Mouse (Mus musculus): ENCODE measurements around the gene Cd207. TPM values are rescaled to one million over a fixed set of nuclear protein-coding genes. Genes with fewer than 3 reads are reported as not detected.
"Not testable (repeated sequence)": the region's sequence is repeated elsewhere in the genome, so short reads cannot be mapped to it uniquely, and the experiment has no call there.

The Cd207 gene
- polyA plus RNA-seq, 1 experiment from 2014 or later: not detected

DNA sequence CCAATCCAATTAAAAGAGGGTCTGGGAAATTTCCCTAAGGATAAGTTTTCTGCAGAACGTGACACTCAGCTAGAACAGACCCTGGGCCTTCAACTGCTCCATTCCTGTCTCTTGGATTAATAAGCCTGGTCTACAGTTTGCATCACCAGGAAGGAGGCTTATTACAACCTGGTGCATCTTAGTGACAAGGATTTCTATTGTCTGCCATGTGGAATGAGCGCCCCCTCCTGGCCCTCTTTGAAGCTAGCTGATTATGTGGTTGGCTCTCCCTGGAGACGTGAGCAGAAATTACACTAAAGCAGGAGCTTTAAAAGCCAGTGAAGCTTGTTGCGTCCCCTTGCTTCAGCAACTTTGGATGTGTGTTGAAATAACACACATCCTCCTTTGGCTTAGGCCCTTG lies 4.3 kb downstream of the Cd207 start:
- WGBS: 9% methylated on average over 4 of the region's 4 CpGs
- Histone ChIP-seq H3K4me3 (replicated peaks; ENCODE audit: low read length) (no peak overlapping the region), H3K4me1 (replicated peaks; ENCODE audit: control insufficient read depth, insufficient read depth, low read length) (no peaks in the 10 kb centered on the region), H3K9ac (no peak overlapping the region), H3K27me3 (ENCODE audit: control insufficient read depth, insufficient read depth, low read length) (0 out of 2 replicates have a peak, but pooled peaks cover 2% of the 10 kb centered on the region), H3K27ac (no peak overlapping the region), H3K9me3 (ENCODE audit: control insufficient read depth, low read length) (no peaks in the 10 kb centered on the region), H3K36me3 (replicated peaks; ENCODE audit: control insufficient read depth, insufficient read depth) (no peaks in the 10 kb centered on the region), H3K4me2 (replicated peaks) (no peak overlapping the region)
- DNase-seq (ENCODE audit: low spot score) (peak; percentile 87), ATAC-seq (ENCODE audit: low FRiP score) (peak; percentile 37; the same call in 1 of the 2 replicates)

DNA sequence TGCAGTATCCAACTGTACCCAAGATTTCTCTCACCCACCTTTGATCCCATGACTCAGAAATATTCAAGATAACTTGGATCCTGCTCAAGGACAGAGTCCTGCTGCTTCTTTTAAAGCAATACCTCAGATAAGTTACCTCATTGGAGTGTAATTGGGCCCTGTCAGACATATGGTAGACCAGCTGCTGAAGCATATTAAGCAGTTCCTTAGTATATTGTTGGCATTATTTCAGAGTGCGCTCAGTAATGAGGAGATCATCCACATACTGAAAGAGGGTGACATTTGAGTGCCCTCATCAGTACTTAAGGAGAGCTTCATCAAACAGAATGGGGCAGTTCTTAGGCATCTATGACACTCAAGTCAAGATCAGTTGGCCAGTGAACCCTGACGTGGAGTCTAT lies 12.6 kb downstream of the Cd207 start:
- H3K36me3 ChIP-seq (replicated peaks; ENCODE audit: control insufficient read depth, insufficient read depth): no peaks in the 10 kb centered on the region
- H3K4me1 ChIP-seq (replicated peaks; ENCODE audit: control insufficient read depth, insufficient read depth, low read length): no peaks in the 10 kb centered on the region
- no peak overlapping the region for H3K27ac ChIP-seq
- no peak overlapping the region for H3K4me3 ChIP-seq (replicated peaks; ENCODE audit: low read length)
- H3K9ac ChIP-seq: no peak overlapping the region
- ATAC-seq (ENCODE audit: low FRiP score): no peak
- no peaks in the 10 kb centered on the region for H3K27me3 ChIP-seq (ENCODE audit: control insufficient read depth, insufficient read depth, low read length)
- no peaks in the 10 kb centered on the region for H3K9me3 ChIP-seq (ENCODE audit: control insufficient read depth, low read length)
- no peak for DNase-seq (ENCODE audit: low spot score)
- WGBS: 95% methylated on average over 2 of the region's 2 CpGs
- H3K4me2 ChIP-seq (replicated peaks): no peak overlapping the region

DNA sequence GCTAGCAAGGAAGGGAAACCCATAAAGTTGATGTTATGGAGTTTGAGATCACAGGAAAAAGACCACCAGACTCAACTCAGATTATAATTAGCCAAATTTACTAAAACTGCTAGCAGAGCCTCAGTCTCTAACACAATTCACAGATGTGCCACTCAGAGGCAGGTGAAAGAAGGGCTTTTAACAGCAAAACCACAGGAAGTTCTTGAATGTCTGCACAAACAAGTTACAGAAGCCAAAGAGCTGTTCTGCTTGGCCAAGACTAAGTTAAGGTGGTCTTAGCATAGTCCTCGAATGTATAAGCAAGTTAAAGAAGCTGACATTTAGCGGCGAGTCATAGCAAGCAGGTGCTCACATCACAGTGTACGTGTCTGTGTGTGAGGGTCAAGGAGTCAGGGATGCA lies 16.8 kb downstream of the Cd207 start:
- Histone ChIP-seq H3K36me3 (replicated peaks; ENCODE audit: control insufficient read depth, insufficient read depth) (no peaks in the 10 kb centered on the region), H3K27ac (no peak overlapping the region), H3K4me1 (replicated peaks; ENCODE audit: control insufficient read depth, insufficient read depth, low read length) (no peaks in the 10 kb centered on the region), H3K9me3 (ENCODE audit: control insufficient read depth, low read length) (no peaks in the 10 kb centered on the region), H3K4me2 (replicated peaks) (no peak overlapping the region), H3K27me3 (ENCODE audit: control insufficient read depth, insufficient read depth, low read length) (no peaks in the 10 kb centered on the region), H3K9ac (no peak overlapping the region), H3K4me3 (replicated peaks; ENCODE audit: low read length) (no peak overlapping the region)
- no peak for DNase-seq (ENCODE audit: low spot score)
- no peak for ATAC-seq (ENCODE audit: low FRiP score)
- WGBS: 88% methylated on average over 4 of the region's 4 CpGs

DNA sequence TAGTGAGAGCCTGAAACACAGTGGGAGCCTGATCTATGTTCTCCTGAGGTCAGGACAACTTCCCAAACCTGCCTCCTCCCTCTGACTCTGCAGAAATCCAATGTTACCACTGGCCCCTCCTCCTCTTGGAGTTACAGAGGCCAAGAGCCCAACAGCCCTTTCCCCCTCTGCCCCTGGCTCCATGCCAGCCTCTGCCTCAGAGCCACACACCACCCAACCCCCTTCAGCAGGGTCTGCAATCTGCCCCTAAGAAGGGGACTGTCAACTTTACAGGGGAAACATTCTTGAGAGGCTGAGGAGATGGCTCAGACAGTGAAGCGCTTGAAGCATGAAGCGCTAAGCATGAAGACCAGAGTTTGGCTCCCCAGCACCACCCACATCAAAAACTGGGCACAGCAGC lies 21.6 kb downstream of the Cd207 start, which contains the start of gene Clec4f:
Gene Clec4f, minus strand, starts transcription at position 101 of the 400 bp plus-strand sequence.
- no peak within 1 kb of the TSS for H3K4me3 ChIP-seq (replicated peaks; ENCODE audit: low read length)
- H3K27me3 ChIP-seq (ENCODE audit: control insufficient read depth, insufficient read depth, low read length): no peaks in the 10 kb centered on the region
- WGBS: 93% methylated on average over 2 of the region's 2 CpGs
- H3K4me1 ChIP-seq (replicated peaks; ENCODE audit: control insufficient read depth, insufficient read depth, low read length): no peaks in the 10 kb centered on the region
- DNase-seq (ENCODE audit: low spot score) (no peak), ATAC-seq (ENCODE audit: low FRiP score) (no peak)
- no peak within 1 kb of the TSS for H3K4me2 ChIP-seq (replicated peaks)
- no peak within 1 kb of the TSS for H3K27ac ChIP-seq
- no peaks in the 10 kb centered on the region for H3K36me3 ChIP-seq (replicated peaks; ENCODE audit: control insufficient read depth, insufficient read depth)
- H3K9me3 ChIP-seq (ENCODE audit: control insufficient read depth, low read length): no peaks in the 10 kb centered on the region
- H3K9ac ChIP-seq: no peak within 1 kb of the TSS

DNA sequence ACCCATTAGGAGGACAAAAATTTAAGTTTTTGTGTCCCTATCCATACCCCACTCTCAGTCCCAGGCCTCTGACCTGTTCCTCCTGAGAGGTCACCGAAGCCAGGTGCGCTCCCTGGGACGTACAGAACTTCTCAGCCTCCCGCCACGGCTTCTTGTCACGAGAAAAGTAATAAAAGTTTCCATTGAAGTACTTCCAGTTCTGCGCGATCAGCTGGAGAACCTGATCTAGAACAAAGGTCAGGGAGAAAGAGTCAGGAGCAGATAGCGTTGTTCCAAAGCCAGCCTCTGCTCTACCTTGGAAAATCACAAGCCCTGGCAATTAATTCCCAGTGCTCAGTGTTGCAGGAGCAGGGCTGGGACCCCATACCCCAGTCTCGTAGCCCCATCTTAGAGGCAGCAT lies 30.9 kb downstream of the Cd207 start:
- ATAC-seq (ENCODE audit: low FRiP score): no peak
- Histone ChIP-seq H3K36me3 (replicated peaks; ENCODE audit: control insufficient read depth, insufficient read depth) (no peaks in the 10 kb centered on the region), H3K4me1 (replicated peaks; ENCODE audit: control insufficient read depth, insufficient read depth, low read length) (no peaks in the 10 kb centered on the region), H3K27ac (no peak overlapping the region), H3K4me3 (replicated peaks; ENCODE audit: low read length) (no peak overlapping the region), H3K4me2 (replicated peaks) (no peak overlapping the region), H3K27me3 (ENCODE audit: control insufficient read depth, insufficient read depth, low read length) (no peaks in the 10 kb centered on the region), H3K9me3 (ENCODE audit: control insufficient read depth, low read length) (no peaks in the 10 kb centered on the region), H3K9ac (no peak overlapping the region)
- 93% methylated on average over 10 of the region's 10 CpGs for WGBS
- DNase-seq (ENCODE audit: low spot score): no peak

DNA sequence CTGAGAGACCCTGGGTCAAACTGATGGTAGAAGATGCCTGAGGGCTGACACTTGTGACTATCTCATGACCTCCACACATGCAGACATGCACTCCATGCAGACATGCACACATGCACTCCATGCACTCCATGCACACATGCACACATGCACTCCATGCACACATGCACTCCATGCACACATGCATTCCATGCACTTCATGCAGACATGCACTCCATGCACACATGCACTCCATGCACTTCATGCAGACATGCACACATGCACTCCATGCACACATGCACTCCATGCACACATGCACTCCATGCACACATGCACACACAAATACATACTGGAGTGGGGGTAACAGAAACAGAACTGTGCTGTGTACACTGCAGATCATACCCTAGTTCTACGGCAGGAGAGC lies 42.3 kb downstream of the Cd207 start:
- ATAC-seq (ENCODE audit: low FRiP score) (no peak), DNase-seq (ENCODE audit: low spot score) (no peak)
- Histone ChIP-seq H3K9ac (no peak overlapping the region), H3K27me3 (ENCODE audit: control insufficient read depth, insufficient read depth, low read length) (no peaks in the 10 kb centered on the region), H3K4me1 (replicated peaks; ENCODE audit: control insufficient read depth, insufficient read depth, low read length) (no peaks in the 10 kb centered on the region), H3K36me3 (replicated peaks; ENCODE audit: control insufficient read depth, insufficient read depth) (no peaks in the 10 kb centered on the region), H3K4me3 (replicated peaks; ENCODE audit: low read length) (no peak overlapping the region), H3K4me2 (replicated peaks) (no peak overlapping the region), H3K27ac (no peak overlapping the region), H3K9me3 (ENCODE audit: control insufficient read depth, low read length) (no peaks in the 10 kb centered on the region)
- 80% methylated on average over 1 of the region's 1 CpGs for WGBS

DNA sequence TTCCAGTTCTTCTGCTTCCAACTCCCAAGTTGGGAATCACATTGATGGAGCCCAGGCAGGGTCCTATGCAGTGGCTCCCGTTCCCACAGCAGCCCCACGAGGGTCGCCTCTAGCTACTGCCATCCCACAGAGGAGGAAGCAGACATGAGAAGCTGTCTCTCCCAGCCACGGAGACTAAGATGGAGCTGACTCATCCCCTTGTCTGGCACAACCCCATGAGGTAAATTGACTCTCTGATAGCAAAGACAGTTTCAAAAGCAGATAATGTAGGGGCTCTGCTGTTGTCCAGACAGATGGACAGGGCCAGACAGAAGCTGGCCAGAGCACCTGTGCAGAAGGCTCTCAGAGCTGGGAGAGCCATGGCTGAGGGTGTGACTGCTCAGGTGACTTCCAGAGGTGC lies 43.0 kb downstream of the Cd207 start:
- H3K4me1 ChIP-seq (replicated peaks; ENCODE audit: control insufficient read depth, insufficient read depth, low read length); DNase-seq (ENCODE audit: low spot score); H3K27ac ChIP-seq; H3K9me3 ChIP-seq (ENCODE audit: control insufficient read depth, low read length); H3K36me3 ChIP-seq (replicated peaks; ENCODE audit: control insufficient read depth, insufficient read depth); H3K4me2 ChIP-seq (replicated peaks); ATAC-seq (ENCODE audit: low FRiP score); H3K4me3 ChIP-seq (replicated peaks; ENCODE audit: low read length); H3K27me3 ChIP-seq (ENCODE audit: control insufficient read depth, insufficient read depth, low read length); H3K9ac ChIP-seq: not testable (repeated sequence)
- 77% methylated on average over 4 of the region's 4 CpGs for WGBS

DNA sequence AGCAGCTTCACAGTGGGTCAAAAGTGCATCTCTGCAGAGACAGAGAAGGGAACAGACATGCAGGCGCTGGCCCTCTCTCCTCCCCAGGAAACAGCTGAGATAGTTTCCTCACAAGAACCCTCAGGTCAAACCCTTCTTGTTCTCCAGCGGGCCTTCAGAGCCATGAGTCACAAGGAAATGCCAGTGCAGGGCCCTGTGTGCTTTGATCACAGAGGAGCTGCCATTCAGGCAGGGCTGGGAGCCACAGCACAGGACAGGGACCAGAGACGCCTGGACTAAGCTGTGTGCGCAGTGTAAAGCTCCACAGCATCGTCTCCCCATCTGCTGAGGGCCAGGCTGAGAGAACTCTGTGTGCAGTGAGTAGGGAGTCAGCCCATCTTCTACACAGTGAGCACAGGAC lies 43.6 kb downstream of the Cd207 start:
- H3K4me3 ChIP-seq (replicated peaks; ENCODE audit: low read length); H3K9me3 ChIP-seq (ENCODE audit: control insufficient read depth, low read length); H3K27ac ChIP-seq; H3K9ac ChIP-seq; H3K4me2 ChIP-seq (replicated peaks); H3K4me1 ChIP-seq (replicated peaks; ENCODE audit: control insufficient read depth, insufficient read depth, low read length); DNase-seq (ENCODE audit: low spot score); H3K27me3 ChIP-seq (ENCODE audit: control insufficient read depth, insufficient read depth, low read length); H3K36me3 ChIP-seq (replicated peaks; ENCODE audit: control insufficient read depth, insufficient read depth); ATAC-seq (ENCODE audit: low FRiP score): not testable (repeated sequence)
- 62% methylated on average over 5 of the region's 5 CpGs for WGBS

DNA sequence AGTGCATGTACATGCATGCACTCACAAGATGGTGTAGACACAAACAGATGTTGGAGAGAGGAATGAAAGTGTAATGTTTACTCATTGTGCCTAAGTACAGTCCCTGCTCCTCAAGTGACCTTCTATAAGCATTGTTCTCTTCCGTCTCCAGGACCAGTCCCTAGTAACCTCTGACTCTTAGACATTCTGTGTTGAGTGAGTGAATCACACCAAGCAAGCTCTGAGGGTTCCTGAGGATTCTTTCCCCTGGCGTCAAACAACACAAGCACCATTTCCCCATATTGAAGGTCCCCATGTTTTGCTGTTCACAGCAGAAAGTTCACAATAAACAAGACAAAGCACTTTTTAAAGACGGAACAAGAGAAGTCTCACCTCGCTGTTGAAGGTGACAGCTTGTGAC lies 45.8 kb downstream of the Cd207 start:
- Histone ChIP-seq H3K9me3 (ENCODE audit: control insufficient read depth, low read length) (no peaks in the 10 kb centered on the region), H3K9ac (no peak overlapping the region), H3K4me2 (replicated peaks) (no peak overlapping the region), H3K4me1 (replicated peaks; ENCODE audit: control insufficient read depth, insufficient read depth, low read length) (no peaks in the 10 kb centered on the region), H3K4me3 (replicated peaks; ENCODE audit: low read length) (no peak overlapping the region), H3K36me3 (replicated peaks; ENCODE audit: control insufficient read depth, insufficient read depth) (no peaks in the 10 kb centered on the region), H3K27ac (no peak overlapping the region), H3K27me3 (ENCODE audit: control insufficient read depth, insufficient read depth, low read length) (no peaks in the 10 kb centered on the region)
- ATAC-seq (ENCODE audit: low FRiP score) (no peak), DNase-seq (ENCODE audit: low spot score) (no peak)
- WGBS: 78% methylated on average over 4 of the region's 4 CpGs

DNA sequence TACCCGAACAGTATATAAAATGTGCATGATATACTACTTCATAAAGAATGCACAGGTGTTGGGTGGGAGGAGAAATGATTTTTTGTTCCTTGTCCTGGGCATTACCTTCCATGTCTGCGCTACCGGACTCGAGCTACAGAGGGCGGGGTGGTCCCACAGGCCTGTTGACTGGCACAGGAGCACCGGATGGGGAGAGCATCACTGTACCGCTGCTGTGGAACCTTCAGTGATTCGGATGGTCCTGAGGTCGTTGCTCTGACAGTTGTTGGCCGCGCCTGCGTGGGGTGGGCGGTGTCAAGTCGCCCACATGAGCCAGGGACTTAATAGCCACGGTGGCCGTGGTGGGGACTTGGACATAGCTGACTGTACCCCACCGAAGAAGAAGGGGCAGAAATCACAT lies 50.9 kb downstream of the Cd207 start:
- WGBS: 70% methylated on average over 17 of the region's 17 CpGs
- no peak overlapping the region for H3K4me2 ChIP-seq (replicated peaks)
- DNase-seq (ENCODE audit: low spot score) (no peak), ATAC-seq (ENCODE audit: low FRiP score) (no peak)
- H3K4me1 ChIP-seq (replicated peaks; ENCODE audit: control insufficient read depth, insufficient read depth, low read length): no peaks in the 10 kb centered on the region
- no peak overlapping the region for H3K4me3 ChIP-seq (replicated peaks; ENCODE audit: low read length)
- H3K27ac ChIP-seq: no peak overlapping the region
- no peaks in the 10 kb centered on the region for H3K36me3 ChIP-seq (replicated peaks; ENCODE audit: control insufficient read depth, insufficient read depth)
- H3K9me3 ChIP-seq (ENCODE audit: control insufficient read depth, low read length): no peaks in the 10 kb centered on the region
- H3K27me3 ChIP-seq (ENCODE audit: control insufficient read depth, insufficient read depth, low read length): no peaks in the 10 kb centered on the region
- H3K9ac ChIP-seq: no peak overlapping the region

Measured in hindbrain, embryonic 14.5 days (tissue).